Mouse (Mus musculus) lung, embryonic 14.5 days (tissue): ENCODE results near the gene Fam187b. TPM values are rescaled to one million over a fixed set of nuclear protein-coding genes. Genes with fewer than 3 reads are reported as not detected.
A peak's percentile ranks its signal among the peaks of the same experiment; 100 is the strongest.

ENCODE experiments used
- ATAC-seq: fragments of 200-750 bp; cut with Nextera tagmentation; 2 replicates; pipeline ENCODE4 v1.8.0; 2017; ENCODE audit warnings: mild to moderate bottlenecking, moderate TSS enrichment, moderate library complexity; ENCODE audit not compliant: insufficient read depth
- DNase-seq: peaks from one replicate; pipeline ENCODE4 v3.0.0-alpha.2; 2015
- H3K27ac ChIP-seq: fragments of 300-500 bp; sonication (generic); 2 replicates; pipeline ENCODE4 v1.5.1; 2014; ENCODE audit warnings: low read depth, mild to moderate bottlenecking, moderate library complexity
- H3K27me3 ChIP-seq: fragments of 300-500 bp; sonication (generic); 2 replicates; pipeline ENCODE4 v1.6.1; 2014; ENCODE audit warnings: low read length, control low read depth; ENCODE audit not compliant: insufficient read depth
- H3K36me3 ChIP-seq: fragments of 300-500 bp; sonication (generic); 2 replicates; pipeline ENCODE4 v1.6.1; 2014; ENCODE audit warnings: control low read depth; ENCODE audit not compliant: insufficient read depth
- H3K4me1 ChIP-seq: fragments of 300-500 bp; sonication (generic); 2 replicates; pipeline ENCODE4 v1.6.1; 2014; ENCODE audit warnings: antibody characterized with exemption, control low read depth; ENCODE audit not compliant: insufficient read depth
- H3K4me2 ChIP-seq: fragments of 300-500 bp; sonication (generic); 2 replicates; pipeline ENCODE4 v1.6.1; 2014; ENCODE audit warnings: mild to moderate bottlenecking
- H3K4me3 ChIP-seq: fragments of 300-500 bp; sonication (generic); 2 replicates; pipeline ENCODE4 v1.5.1; 2014; ENCODE audit warnings: low read depth, low read length
- H3K9ac ChIP-seq: fragments of 300-500 bp; sonication (generic); 2 replicates; pipeline ENCODE4 v1.6.1; 2014
- H3K9me3 ChIP-seq: fragments of 300-500 bp; sonication (generic); 2 replicates; pipeline ENCODE4 v1.6.1; 2016; ENCODE audit warnings: low read depth, low read length, control low read depth
- CTCF ChIP-seq: IDR thresholded peaks from 2 replicates; pipeline ENCODE4 v1.5.1; 2016; ENCODE audit warnings: antibody characterized with exemption, low read depth
- WGBS: fragments of 180-500 bp; shearing (Covaris S2); extraction: QIAGEN DNeasy Blood & Tissue Kit; methylation state at CpG from one replicate; pipeline ENCODE4 v1.1.7; 2014; 5-methylcytosine and 5-hydroxymethylcytosine counted together
- polyA plus RNA-seq: library from polyadenylated mRNA; unstranded; fragments of >200 nt; fragmentation: Nextera tagmentation; extraction: Ambion mirVana; gene quantifications from 2 replicates; pipeline ENCODE4 v1.2.1, GENCODE M21; 2014

The Fam187b gene
- polyA plus RNA-seq, 1 experiment from 2014 or later = 4.9 TPM

DNA sequence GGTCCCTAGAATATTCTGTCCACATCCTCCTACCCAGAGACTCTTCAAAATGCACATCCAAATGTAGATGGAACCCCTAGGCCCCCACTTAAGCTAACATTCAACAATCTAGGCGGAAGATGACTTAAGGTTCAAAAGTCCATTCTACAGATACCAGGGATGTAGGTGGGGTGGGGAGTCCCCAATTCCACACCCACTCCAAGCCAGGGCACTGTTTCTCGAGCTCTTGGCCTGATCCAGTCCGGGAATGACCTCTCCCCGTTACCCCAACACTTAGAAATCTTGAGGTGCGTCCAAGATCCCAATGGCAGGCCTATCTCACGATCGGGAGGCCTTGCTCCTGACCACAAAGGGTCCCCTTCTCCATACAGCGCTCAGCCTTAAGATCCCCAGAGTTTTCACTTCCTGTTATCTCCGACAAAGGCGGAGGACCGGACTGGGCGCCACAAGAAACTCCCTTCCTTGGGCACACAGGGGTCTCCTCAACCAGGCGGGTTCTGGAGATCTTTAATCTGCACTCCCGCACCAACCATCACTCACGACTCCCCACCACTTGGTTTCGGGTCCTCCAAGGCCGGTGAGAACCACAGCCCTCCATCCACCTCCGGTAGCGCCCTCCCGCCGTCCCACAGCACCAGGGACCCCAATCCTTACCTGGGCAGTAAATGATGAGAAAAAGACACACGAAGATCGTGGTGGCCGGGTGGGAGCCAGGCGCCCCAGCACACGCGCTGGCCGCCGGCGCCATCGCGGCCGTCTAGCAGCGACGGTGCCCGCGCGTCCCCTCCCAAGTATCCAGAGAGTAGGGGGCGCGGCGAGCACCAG is 952 bp upstream of the Fam187b start:
- Histone ChIP-seq H3K36me3 (peaks cover 4% of the 10 kb centered on the region; the same call in 1 of the 2 replicates), H3K27ac (peak overlapping the region; percentile 91), H3K4me2 (peak overlapping the region; percentile 55), H3K4me3 (peak overlapping the region; percentile 49), H3K27me3 (peaks cover 13% of the 10 kb centered on the region), H3K9ac (peak overlapping the region; percentile 68), H3K4me1 (no peaks in the 10 kb centered on the region), H3K9me3 (no peaks in the 10 kb centered on the region)
- no peak for TF ChIP-seq CTCF
- 4% methylated on average over 41 of the region's 41 CpGs for WGBS
- DNase-seq (peak; percentile 24), ATAC-seq (peak; percentile 41)

DNA sequence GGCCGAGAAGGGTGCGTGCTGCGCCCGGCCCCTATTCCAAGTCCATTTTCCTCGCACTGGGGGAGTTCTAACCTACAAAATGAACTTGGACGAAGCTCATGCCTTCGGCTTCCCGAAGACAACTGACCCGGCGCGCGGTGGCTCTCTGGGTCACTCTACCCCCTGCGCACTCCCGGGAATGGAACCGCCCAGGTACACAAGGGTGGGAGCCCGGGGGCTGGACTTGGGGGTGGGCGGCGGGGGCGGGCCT is 414 bp upstream of the Fam187b start, which contains the start of gene Lsr:
TSS of gene Lsr (minus strand) at position 214 of the 250 bp plus-strand sequence.
- DNase-seq = peak; percentile 74
- Histone ChIP-seq H3K4me3 (peak within 1 kb of the TSS; percentile 49), H3K27ac (peak within 1 kb of the TSS; percentile 91), H3K9ac (peak within 1 kb of the TSS; percentile 68), H3K4me2 (peak within 1 kb of the TSS; percentile 55), H3K9me3 (no peaks in the 10 kb centered on the region), H3K36me3 (peaks cover 4% of the 10 kb centered on the region; the same call in 1 of the 2 replicates), H3K4me1 (no peaks in the 10 kb centered on the region), H3K27me3 (peaks cover 13% of the 10 kb centered on the region)
- no peak for TF ChIP-seq CTCF
- no peak; the same call in 1 of the 2 replicates for ATAC-seq
- WGBS = 0% methylated on average over 19 of the region's 19 CpGs

DNA sequence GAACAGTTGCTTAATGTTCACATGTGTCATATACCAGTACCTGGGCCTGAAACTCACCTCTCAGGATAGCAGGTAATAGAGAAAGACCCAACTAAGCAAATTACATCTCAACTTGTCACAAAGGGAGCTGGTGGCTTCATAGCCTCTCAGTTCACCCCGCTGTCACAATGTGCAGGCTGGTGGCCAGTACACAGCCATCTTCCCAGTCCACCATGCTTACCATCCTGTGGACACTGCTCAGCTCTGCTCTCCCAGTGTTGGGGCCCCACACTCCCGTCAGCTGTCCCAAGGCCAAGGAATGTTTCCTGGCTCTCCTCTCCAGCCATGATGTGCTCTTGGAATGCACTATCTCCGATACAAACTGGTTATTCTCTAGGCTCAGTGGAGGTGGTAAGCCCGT is 8.1 kb downstream of the Fam187b start:
- H3K27me3 ChIP-seq = no peaks in the 10 kb centered on the region
- DNase-seq = no peak
- no peaks in the 10 kb centered on the region for H3K36me3 ChIP-seq
- no peaks in the 10 kb centered on the region for H3K9me3 ChIP-seq
- H3K4me2 ChIP-seq = no peak overlapping the region
- TF ChIP-seq CTCF = no peak
- H3K4me1 ChIP-seq = no peaks in the 10 kb centered on the region
- no peak overlapping the region for H3K9ac ChIP-seq
- no peak for ATAC-seq
- 87% methylated on average over 4 of the region's 4 CpGs for WGBS
- H3K4me3 ChIP-seq = no peak overlapping the region
- H3K27ac ChIP-seq = no peak overlapping the region

DNA sequence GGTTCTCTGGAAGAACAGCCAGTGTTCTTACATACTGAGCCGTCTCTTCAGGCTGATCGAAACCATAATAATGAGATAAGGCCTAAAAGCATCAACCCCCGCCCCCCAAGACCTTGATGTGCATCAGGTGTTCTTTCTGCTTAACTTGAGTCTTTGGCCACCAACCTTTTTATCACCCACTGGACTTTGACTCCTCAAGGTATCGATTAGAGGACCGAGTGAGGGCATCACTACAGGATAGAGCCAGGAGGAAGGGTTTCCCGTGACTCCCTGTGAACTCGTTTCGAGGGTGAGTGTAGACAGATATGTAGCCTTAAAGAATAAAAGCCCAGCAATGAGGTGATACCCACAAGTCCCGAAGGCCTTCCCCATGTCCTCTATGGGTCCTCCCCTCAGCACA is 11.8 kb downstream of the Fam187b start:
- no peak for TF ChIP-seq CTCF
- ATAC-seq (no peak), DNase-seq (no peak)
- Histone ChIP-seq H3K4me1 (no peaks in the 10 kb centered on the region), H3K27ac (no peak overlapping the region), H3K9ac (no peak overlapping the region), H3K36me3 (no peaks in the 10 kb centered on the region), H3K4me2 (no peak overlapping the region), H3K27me3 (no peaks in the 10 kb centered on the region), H3K9me3 (no peaks in the 10 kb centered on the region), H3K4me3 (no peak overlapping the region)
- 84% methylated on average over 9 of the region's 9 CpGs for whole genome bisulfite sequencing

DNA sequence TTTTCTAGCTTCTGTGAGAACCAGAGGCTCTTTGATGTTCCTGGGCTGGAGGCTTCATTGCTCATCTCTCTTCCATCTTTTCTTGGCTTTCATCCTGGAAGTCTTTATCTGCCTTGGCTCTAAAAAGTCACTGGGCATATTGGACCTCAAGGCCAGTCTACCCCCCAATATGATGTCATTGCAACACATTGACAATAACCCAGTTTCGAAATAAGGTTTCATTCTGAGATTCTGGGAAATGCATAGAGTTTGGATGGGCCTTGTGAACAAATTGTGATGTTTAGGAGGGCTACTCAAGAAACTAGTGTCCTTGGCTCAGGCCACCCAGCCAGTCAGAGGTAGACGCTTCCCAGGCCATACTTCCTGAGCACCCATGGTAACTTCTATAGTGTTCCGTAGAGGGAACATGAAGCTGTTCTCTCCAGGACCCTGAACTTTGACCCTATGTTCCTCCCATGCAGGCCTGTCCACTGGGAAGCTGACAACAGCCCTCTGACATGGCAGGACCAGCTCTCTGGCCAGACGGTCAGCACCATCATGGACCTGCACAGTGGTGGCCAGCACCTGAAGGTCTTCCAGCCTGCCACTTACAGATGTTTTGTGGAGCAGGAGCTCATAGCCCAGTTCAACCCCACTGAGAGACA is 15.1 kb downstream of the Fam187b start:
- H3K4me3 ChIP-seq = no peak overlapping the region
- TF ChIP-seq CTCF = no peak
- no peaks in the 10 kb centered on the region for H3K36me3 ChIP-seq
- H3K27ac ChIP-seq = no peak overlapping the region
- no peaks in the 10 kb centered on the region for H3K4me1 ChIP-seq
- H3K4me2 ChIP-seq = no peak overlapping the region
- H3K9me3 ChIP-seq = no peaks in the 10 kb centered on the region
- H3K9ac ChIP-seq = no peak overlapping the region
- H3K27me3 ChIP-seq = no peaks in the 10 kb centered on the region
- no peak for ATAC-seq
- no peak for DNase-seq
- WGBS = 80% methylated on average over 4 of the region's 4 CpGs

DNA sequence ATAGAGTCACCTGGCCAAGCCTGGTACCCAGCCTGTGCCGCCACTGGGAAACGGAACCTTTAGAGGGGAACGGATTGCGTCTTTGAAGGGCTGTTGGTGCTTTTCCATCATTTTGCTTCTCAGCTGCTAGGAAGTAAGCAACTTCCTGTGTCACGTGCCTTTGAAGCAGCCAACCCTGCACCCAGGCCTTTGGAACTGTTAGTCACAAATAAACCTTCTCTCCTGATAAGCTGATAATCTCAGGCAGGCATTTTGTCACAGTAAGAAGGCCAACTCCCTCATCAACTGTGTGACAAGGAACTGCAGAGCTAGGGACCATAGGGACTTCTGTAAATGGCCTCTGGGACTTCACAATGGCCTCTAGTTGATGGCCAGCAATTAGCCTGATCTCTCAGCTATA is 18.6 kb downstream of the Fam187b start:
- H3K9me3 ChIP-seq = no peaks in the 10 kb centered on the region
- DNase-seq = no peak
- no peak overlapping the region for H3K4me2 ChIP-seq
- H3K4me1 ChIP-seq = no peaks in the 10 kb centered on the region
- no peak for TF ChIP-seq CTCF
- WGBS = 57% methylated on average over 5 of the region's 5 CpGs
- H3K4me3 ChIP-seq = no peak overlapping the region
- no peak overlapping the region for H3K9ac ChIP-seq
- no peak overlapping the region for H3K27ac ChIP-seq
- H3K27me3 ChIP-seq = no peaks in the 10 kb centered on the region
- H3K36me3 ChIP-seq = no peaks in the 10 kb centered on the region
- ATAC-seq = no peak

DNA sequence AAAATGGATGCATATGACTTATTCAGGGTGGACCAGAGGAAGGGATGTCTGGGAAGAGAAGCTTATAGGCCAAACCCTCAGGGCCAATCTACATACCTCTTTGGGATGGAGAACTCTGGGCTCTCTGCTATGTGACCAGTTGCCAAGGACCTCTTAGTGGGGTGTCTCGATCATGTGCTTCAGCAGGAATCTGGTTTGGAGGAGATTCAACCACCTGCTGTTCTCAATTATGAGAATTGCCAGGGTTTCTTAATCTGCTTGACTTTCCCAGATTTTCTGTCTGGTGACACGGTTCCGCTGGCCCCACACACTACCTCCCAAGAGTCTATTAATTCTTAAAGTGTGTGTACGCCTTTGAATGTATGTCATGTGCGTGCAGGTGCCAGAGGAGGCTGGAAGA is 20.4 kb downstream of the Fam187b start:
- H3K36me3 ChIP-seq = no peaks in the 10 kb centered on the region
- no peak overlapping the region for H3K9ac ChIP-seq
- no peaks in the 10 kb centered on the region for H3K9me3 ChIP-seq
- H3K27me3 ChIP-seq = no peaks in the 10 kb centered on the region
- TF ChIP-seq CTCF = no peak
- H3K27ac ChIP-seq = no peak overlapping the region
- DNase-seq = no peak
- no peak overlapping the region for H3K4me3 ChIP-seq
- no peak overlapping the region for H3K4me2 ChIP-seq
- no peak for ATAC-seq
- 90% methylated on average over 5 of the region's 5 CpGs for WGBS
- H3K4me1 ChIP-seq = no peaks in the 10 kb centered on the region
